In genomic region chrX:18162861-18163731, GRCm38 (mm10) we compare ENCODE assay signal across 9 mouse cellular contexts. TPM values are rescaled to one million over a fixed set of nuclear protein-coding genes. Genes with fewer than 3 reads are reported as not detected.
A peak's percentile ranks its signal among the peaks of the same experiment; 100 is the strongest.
DNase-seq lines count a peak whose midpoint lies in the region; ATAC-seq and TF ChIP-seq lines count a peak whose summit lies in the region.
"Had no signal": no experiment of that assay in that cellular context is flagged by ENCODE, and none has a peak within 500 bp of the region (broad histone marks: within the 10 kb centered on the region; RNA-seq: fewer than 3 reads in every experiment).

No protein-coding gene starts in this region.

- H3K27ac ChIP-seq in hindbrain, embryonic 10.5 days: peak overlapping the region; percentile 97

- H3K9me3 ChIP-seq in G1E (replicated peaks): no peaks in the 10 kb centered on the region
- H3K9me3 ChIP-seq in hindbrain, embryonic 10.5 days: no peaks in the 10 kb centered on the region

- DNase-seq in G1E (ENCODE audit: low spot score): no peak
- DNase-seq in cerebellum, adult 18-20 months: peak; percentile 55 to 85
- DNase-seq in forelimb bud, embryonic 11.5 days (ENCODE audit: low read depth, low spot score): peak; percentile 20
- DNase-seq in hindbrain, embryonic 10.5 days (ENCODE audit: low spot score): peak; percentile 68
- peak; percentile 9 to 70 for DNase-seq in layer of hippocampus, postnatal 14 days (ENCODE audit: low spot score in 2 of 2)
- peak; percentile 74 for DNase-seq in lung, postnatal 36 days
- peak; percentile 57 for DNase-seq in retina, postnatal 7 days (ENCODE audit: low read depth, low spot score)
- peak; percentile 33 to 51 for DNase-seq in urinary bladder, adult 18-20 months (ENCODE audit: low spot score in 2 of 2)

- peak overlapping the region; percentile 81 for H3K4me3 ChIP-seq in G1E (ENCODE audit: low read depth, low read length)
- peak overlapping the region; percentile 82 for H3K4me3 ChIP-seq in hindbrain, embryonic 10.5 days

- TF ChIP-seq CTCF in G1E (IDR thresholded peaks at IDR 0.05; ENCODE audit: low read depth, low read length): no peak

- no peaks in the 10 kb centered on the region for H3K36me3 ChIP-seq in G1E (replicated peaks)
- no peaks in the 10 kb centered on the region for H3K36me3 ChIP-seq in hindbrain, embryonic 10.5 days

- no peaks in the 10 kb centered on the region for H3K4me1 ChIP-seq in G1E (ENCODE audit: insufficient read depth, low read depth, low read length)
- no peaks in the 10 kb centered on the region for H3K4me1 ChIP-seq in hindbrain, embryonic 10.5 days (replicated peaks)

- no peak for ATAC-seq in G1E (ENCODE audit: extremely low read depth, insufficient number of reproducible peaks, low FRiP score, poor library complexity, severe bottlenecking)

- H3K27me3 ChIP-seq in G1E (ENCODE audit: insufficient read depth, low read length): no peaks in the 10 kb centered on the region
- H3K27me3 ChIP-seq in hindbrain, embryonic 10.5 days (ENCODE audit: insufficient read depth, poor library complexity, severe bottlenecking): no peaks in the 10 kb centered on the region

- WGBS in hindbrain, embryonic 10.5 days: under 1% methylated on average over 71 of the region's 95 CpGs

RNA-seq across cellular contexts. Expression of gene Kdm6a, which starts 0.7 kb away (rescaled TPM):
- total RNA-seq in G1E (2014; fragmentation: Nextera tagmentation) (114 and 135 TPM in 2 replicates), G1E (2017) (59.7 and 61.5 TPM in 2 replicates)
- polyA plus RNA-seq in G1E (2012): 25.8 and 26.6 TPM in 2 replicates
- polyA plus RNA-seq in hindbrain, embryonic 10.5 days (2016; fragmentation: Nextera tagmentation; extraction: Ambion mirVana): 28.9 and 31.0 TPM in 2 replicates
- total RNA-seq in layer of hippocampus, postnatal 14 days (2021): 10 to 100 TPM; 34.2 to 49.7 TPM

RNA-seq across cellular contexts. Expression of gene Dusp21, which starts 17.4 kb away (rescaled TPM):
- total RNA-seq in G1E (2014; fragmentation: Nextera tagmentation) (not detected in 2 replicates), G1E (2017) (not detected in 2 replicates)
- polyA plus RNA-seq in G1E (2012): not detected in 2 replicates
- polyA plus RNA-seq in hindbrain, embryonic 10.5 days (2016; fragmentation: Nextera tagmentation; extraction: Ambion mirVana): not detected in 2 replicates
- total RNA-seq in layer of hippocampus, postnatal 14 days (2021): not detected
- total RNA-seq: layer of hippocampus, postnatal 25 days had no signal
